Mouse (Mus musculus) left cerebral cortex, postnatal 10 days (tissue): ENCODE measurements at regions not wholly inside any gene's neighbourhood (a gene's known extent, or its start where the extent isn't known, plus 50 kb on each side); places are given as distances from the start of the nearest gene placed in this dataset.
A peak's percentile ranks its signal among the peaks of the same experiment; 100 is the strongest.

Experiments used
- DNase-seq, 2 experiments: peaks; one replicate each; pipeline ENCODE4 v3.0.0; 2021 to 2022; ENCODE audit warnings: low spot score in 2 of 2, mixed read lengths in 1 of 2; ENCODE audit errors: extremely low spot score in 1 of 2
- intact Hi-C: fragments of 180-260 bp; cut with DNase I; formaldehyde crosslinking; loops from one replicate; pipeline ENCODE4 v1.15.1; 2025

DNA sequence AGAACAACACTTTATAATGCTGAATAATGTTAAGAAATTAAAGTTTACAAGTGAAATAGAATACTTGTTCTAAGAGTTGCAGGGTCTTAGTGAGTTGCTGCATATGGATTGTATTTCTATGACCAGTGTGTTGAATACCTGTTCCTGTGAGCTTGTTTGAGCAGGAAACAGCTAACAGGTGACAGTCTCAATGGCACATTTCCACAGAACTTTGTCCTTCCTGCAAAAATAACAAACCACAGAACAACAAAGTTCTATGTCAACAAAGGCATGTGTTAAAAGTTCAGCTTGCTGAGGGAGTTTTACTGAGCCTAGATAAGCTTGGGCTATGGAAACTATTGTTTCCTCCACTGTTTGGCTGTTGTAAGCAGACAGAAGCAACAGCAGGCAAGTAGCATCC, 500.0 kb upstream of the Arpp21 start:
- no peak for DNase-seq
- intact Hi-C loops: loop anchor here (10.0 kb wide), 2 partner anchors 339 to 899 kb away; no protein-coding TSS in a partner anchor

DNA sequence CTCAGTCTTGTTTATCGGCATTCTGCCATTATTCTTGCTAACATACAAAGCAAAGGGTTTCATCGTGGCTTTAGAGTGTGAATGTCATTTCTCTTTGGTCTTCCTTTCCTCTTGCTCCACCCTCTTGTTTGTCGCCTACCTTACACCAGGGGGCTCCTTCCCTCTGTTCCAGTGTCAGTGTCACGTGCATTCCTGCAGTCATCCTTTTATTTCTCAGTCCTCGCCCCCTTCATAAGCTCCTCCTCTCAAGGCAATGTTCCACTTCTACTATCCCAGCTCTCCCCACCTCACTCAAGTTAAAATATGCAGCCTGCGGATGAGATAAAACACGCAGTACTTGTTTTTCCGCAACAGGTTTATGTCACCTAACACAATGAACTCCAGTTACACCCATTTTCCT, 489.8 kb upstream of the Arpp21 start:
- peak; percentile 32 for DNase-seq
- intact Hi-C loops: loop anchor here (5.0 to 10.0 kb wide), 3 partner anchors 271 to 491 kb away; partner anchors contain the start of gene Arpp21

DNA sequence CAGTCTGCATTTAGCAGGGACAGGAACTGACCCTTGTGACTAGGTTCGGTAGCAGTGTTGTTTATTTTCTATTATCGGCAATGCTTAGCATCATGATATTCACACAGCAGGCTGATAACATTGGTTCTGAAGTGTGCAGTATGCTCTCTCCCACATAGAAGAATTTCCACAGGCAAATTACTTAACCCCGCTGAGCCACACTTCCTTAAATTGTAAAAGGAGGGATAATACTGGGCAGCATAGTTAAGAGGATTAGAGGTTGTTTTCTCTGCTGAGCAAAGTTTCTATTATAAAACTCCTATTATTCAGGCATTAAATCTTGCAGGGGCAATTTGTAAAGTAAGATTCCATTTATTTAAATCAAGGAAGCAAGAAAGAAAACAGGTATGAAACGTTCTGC, 489.4 kb upstream of the Arpp21 start:
- no peak for DNase-seq
- intact Hi-C loops: loop anchor here (5.0 to 10.0 kb wide), 3 partner anchors 270 to 490 kb away; partner anchors contain the start of gene Arpp21

DNA sequence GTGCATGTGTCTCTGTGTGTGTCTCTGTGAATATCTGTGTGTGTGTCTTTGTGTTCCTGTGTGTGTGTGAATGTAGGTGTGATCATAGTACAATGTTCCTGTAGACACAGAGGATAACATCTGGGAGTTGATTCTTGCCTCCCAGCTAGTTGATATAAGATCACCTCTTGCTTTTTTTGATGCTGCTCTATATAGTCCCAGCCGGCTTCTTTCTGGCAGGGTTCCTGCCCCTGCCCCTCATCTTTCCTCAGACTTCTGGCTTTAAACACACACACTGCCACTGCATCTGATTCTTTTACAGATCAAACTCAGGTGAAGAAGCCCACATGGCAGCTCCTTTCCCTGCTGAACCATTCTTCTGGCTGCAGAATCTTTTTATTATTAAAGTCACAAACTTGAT, 487.6 kb upstream of the Arpp21 start:
- intact Hi-C loops: loop anchor here (10.0 kb wide), 2 partner anchors 269 to 489 kb away; partner anchors contain the start of gene Arpp21
- no peak for DNase-seq

DNA sequence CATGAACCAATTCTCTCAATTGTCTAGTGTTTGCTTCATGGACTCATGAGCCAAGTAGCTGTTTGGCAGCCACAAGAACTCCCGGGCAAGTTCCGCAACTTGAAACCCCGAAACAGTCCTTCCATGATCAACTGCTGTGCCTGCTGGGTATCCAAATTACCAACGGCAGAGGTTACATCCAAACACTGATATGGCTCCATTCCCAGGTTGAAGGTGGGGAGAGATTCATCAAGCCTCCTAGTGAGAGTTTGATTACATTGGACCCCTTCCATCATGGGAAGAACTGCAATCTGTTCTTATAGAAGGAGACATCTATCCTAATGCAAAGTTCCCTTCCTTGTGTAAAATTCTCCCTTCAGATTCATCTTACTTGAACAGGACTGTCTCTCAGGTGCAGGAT, 486.8 kb upstream of the Arpp21 start:
- DNase-seq: no peak
- intact Hi-C loops: loop anchor here (10.0 kb wide), 2 partner anchors 268 to 488 kb away; partner anchors contain the start of gene Arpp21

DNA sequence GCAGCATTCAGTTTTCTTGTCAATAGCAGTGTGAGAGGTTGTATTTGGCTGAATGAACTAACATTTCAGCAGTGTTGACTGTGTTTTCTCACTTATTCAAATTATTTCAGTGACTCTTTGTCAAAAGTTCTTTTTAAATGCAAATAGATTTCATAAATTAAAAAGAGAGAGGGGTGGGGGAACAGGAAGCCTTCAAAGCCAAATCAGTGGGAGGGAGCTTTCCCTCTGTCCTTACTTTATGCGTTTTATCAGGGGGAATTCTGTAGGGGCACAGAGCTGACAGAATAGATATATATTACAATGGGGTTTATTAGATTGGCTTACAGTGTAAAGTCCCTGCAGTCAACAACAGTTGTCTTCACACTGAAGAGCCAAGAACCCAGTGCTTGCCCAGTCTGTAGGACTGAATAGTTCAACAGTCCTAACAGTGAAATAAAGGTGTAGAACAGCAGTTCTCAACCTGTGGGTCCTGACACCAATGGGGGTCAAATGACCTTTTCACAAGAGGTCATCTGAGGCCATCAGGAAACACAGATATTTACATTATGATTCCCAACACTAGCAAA, 479.5 kb upstream of the Arpp21 start:
- no peak for DNase-seq
- intact Hi-C loops: no loop called here

DNA sequence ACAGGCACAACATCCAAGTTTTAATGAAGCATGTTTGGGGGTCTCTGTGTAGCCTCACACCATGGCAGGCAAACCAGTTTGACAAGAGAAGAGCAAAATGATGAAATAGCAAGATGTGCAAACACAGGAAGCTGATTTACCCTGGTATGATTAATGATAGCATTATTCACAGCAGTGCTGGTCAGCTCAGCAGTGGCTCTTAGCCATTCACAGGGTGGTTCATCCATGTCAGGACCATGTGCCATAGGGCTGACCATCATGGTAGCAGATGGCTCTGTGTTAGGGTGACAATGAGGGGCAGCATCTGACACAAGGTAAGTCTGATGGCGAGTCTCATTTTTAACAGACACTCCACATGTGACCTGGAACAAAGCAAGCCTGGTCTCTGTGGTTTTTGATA, 443.1 kb upstream of the Arpp21 start:
- intact Hi-C loops: no loop called here
- no peak for DNase-seq

DNA sequence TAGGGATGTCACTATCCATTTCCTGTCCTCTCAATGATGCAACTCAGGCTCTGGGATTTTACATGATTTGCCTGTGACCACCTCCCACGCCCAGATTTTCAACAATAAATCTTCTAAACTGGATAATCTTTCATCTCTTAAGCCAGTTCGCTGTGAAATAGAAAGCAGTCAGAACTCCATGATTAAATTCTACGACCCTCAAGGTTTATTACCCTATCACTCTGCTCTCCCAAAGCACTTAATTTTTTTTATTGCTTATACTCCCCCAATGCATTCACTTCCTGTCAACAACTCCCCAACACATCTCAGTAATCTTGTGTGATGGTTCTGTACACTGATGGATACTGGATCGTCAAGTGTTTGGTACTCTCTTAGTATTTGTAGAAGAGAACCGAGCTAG, 439.5 kb upstream of the Arpp21 start:
- DNase-seq: no peak
- intact Hi-C loops: no loop called here
